Mouse (Mus musculus) liver, postnatal 0 days (tissue): ENCODE results near the gene Entpd8. TPM values are rescaled to one million over a fixed set of nuclear protein-coding genes. Genes with fewer than 3 reads are reported as not detected.

Experiments used
- ATAC-seq: fragments of 200-750 bp; cut with Nextera tagmentation; 2 replicates; pipeline ENCODE4 v1.8.0; 2017; ENCODE audit warnings: mild to moderate bottlenecking, moderate library complexity
- DNase-seq: peaks from one replicate; pipeline ENCODE4 v3.0.0-alpha.2; 2016
- H3K27ac ChIP-seq: fragments of 300-500 bp; sonication (generic); 2 replicates; pipeline ENCODE4 v1.5.1; 2014; ENCODE audit warnings: antibody characterized with exemption, moderate library complexity, mild to moderate bottlenecking, low read depth
- H3K27me3 ChIP-seq: fragments of 300-500 bp; sonication (generic); 2 replicates; pipeline ENCODE4 v1.6.1; 2014; ENCODE audit warnings: low read length, control low read depth, mixed read lengths; ENCODE audit not compliant: insufficient read depth
- H3K36me3 ChIP-seq: fragments of 300-500 bp; sonication (generic); replicated peaks from 2 replicates; pipeline ENCODE4 v1.6.1; 2014; ENCODE audit warnings: mild to moderate bottlenecking, control low read depth, low read length, moderate library complexity, mixed read lengths; ENCODE audit not compliant: insufficient read depth
- H3K4me1 ChIP-seq: fragments of 300-500 bp; sonication (generic); 2 replicates; pipeline ENCODE4 v1.6.1; 2014; ENCODE audit warnings: antibody characterized with exemption, mild to moderate bottlenecking, control low read depth; ENCODE audit not compliant: insufficient read depth
- H3K4me2 ChIP-seq: fragments of 300-500 bp; sonication (generic); 2 replicates; pipeline ENCODE4 v1.6.1; 2014; ENCODE audit warnings: low read depth, mild to moderate bottlenecking, low read length, moderate library complexity, mixed read lengths
- H3K4me3 ChIP-seq: fragments of 300-500 bp; sonication (generic); 2 replicates; pipeline ENCODE4 v1.5.1; 2014; ENCODE audit warnings: low read depth, low read length
- H3K9ac ChIP-seq: fragments of 300-500 bp; sonication (generic); replicated peaks from 2 replicates; pipeline ENCODE4 v1.6.1; 2014; ENCODE audit warnings: mild to moderate bottlenecking, moderate library complexity
- H3K9me3 ChIP-seq: fragments of 300-500 bp; sonication (generic); 2 replicates; pipeline ENCODE4 v1.6.1; 2016; ENCODE audit warnings: mild to moderate bottlenecking, control low read depth, low read length, mixed read lengths
- CTCF ChIP-seq: sonication (generic); IDR thresholded peaks from 2 replicates; pipeline ENCODE4 v1.5.1; 2016; ENCODE audit warnings: antibody characterized with exemption, low read depth
- EP300 ChIP-seq: IDR thresholded peaks from 2 replicates; pipeline ENCODE4 v1.6.1; 2016; ENCODE audit warnings: antibody characterized with exemption, low read depth, mild to moderate bottlenecking
- WGBS: fragments of 180-500 bp; shearing (Covaris S2); extraction: QIAGEN DNeasy Blood & Tissue Kit; methylation state at CpG from one replicate; pipeline ENCODE4 v1.1.7; 2014; ENCODE audit not compliant: insufficient replicate concordance; 5-methylcytosine and 5-hydroxymethylcytosine counted together
- polyA plus RNA-seq: library from polyadenylated mRNA; unstranded; fragments of >200 nt; fragmentation: Nextera tagmentation; extraction: Ambion mirVana; gene quantifications from 2 replicates; pipeline ENCODE4 v1.2.1, GENCODE M21; 2015

Entpd8 gene
- polyA plus RNA-seq, 1 experiment from 2014 or later, result 25.9 TPM

DNA sequence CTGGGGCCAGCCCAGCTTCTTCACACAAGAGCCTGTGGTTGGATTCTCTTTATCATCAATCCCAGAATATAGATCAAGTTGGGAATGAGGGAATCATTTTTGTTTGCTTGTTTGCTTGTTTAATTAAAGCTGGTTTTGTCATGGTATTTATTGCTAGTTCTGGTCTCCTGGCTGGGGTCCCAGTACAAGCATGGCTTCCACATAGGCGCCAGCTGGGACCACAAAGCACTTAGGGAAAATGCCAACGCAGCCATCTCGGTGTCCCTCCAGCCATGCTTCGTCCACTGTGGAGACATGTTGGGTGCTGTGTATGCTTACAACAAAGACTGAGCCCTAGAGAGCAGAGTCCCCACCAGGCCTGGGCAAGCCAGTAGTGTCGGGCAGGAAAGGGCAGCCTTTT is 5.5 kb downstream of the Entpd8 start:
- no peaks in the 10 kb centered on the region for H3K27me3 ChIP-seq
- ATAC-seq (no peak), DNase-seq (no peak)
- H3K4me2 ChIP-seq, result no peak overlapping the region
- WGBS, result 92% methylated on average over 5 of the region's 5 CpGs
- H3K9ac ChIP-seq, result no peak overlapping the region
- no peaks in the 10 kb centered on the region for H3K36me3 ChIP-seq
- H3K27ac ChIP-seq, result no peak overlapping the region
- H3K9me3 ChIP-seq, result no peaks in the 10 kb centered on the region
- H3K4me1 ChIP-seq, result 0 out of 2 replicates have a peak, but pooled peaks cover 4% of the 10 kb centered on the region
- no peak overlapping the region for H3K4me3 ChIP-seq
- TF ChIP-seq EP300 (no peak), CTCF (no peak)

DNA sequence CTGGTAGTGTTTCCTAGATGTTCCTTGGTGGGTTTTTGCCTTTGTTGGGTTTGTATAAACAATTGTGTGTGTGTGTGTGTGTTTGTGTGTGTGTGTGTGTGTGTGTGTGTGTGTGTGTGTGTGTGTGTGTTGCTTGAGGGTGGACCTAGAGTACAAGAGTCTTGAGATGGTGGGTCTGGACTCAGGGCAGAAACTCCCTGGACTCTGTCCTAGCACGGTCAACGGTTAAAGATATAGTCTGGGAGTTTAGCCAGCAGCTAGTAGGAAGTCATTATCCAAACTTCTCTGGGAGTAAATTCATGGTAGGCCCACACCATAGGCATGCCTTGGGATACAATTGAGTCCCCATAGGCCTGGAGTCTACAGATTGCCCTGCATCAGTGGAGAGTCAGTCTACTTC is 7.7 kb downstream of the Entpd8 start:
- Histone ChIP-seq H3K4me1 (no peaks in the 10 kb centered on the region), H3K9me3 (no peaks in the 10 kb centered on the region), H3K27ac (no peak overlapping the region), H3K36me3 (no peaks in the 10 kb centered on the region), H3K27me3 (no peaks in the 10 kb centered on the region), H3K4me2 (no peak overlapping the region), H3K9ac (no peak overlapping the region), H3K4me3 (no peak overlapping the region)
- TF ChIP-seq EP300, result no peak
- 72% methylated on average over 2 of the region's 2 CpGs for WGBS
- no peak for ATAC-seq
- DNase-seq, result no peak

DNA sequence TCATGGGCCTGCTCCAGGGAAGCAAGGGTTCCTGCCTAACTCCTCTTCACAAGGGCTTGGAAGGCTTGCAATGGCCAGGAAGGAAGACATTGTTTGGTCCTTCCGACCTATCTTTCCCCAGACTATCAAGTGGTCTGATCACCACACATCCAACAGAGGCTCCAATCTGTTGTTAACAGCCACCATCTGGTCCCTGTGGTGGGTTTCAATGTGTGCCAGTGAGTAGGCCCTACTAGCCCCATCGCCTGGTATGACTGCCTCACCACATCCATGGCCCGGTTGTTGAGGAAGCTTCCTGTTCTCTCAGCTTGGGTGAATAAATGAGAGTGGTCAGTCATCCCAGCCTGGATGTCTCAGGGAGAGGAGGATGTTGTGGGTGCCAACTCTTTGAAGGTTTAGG is 8.5 kb downstream of the Entpd8 start:
- Histone ChIP-seq H3K4me3 (no peak overlapping the region), H3K36me3 (no peaks in the 10 kb centered on the region), H3K9ac (no peak overlapping the region), H3K9me3 (no peaks in the 10 kb centered on the region), H3K27ac (no peak overlapping the region), H3K27me3 (no peaks in the 10 kb centered on the region), H3K4me2 (no peak overlapping the region), H3K4me1 (no peaks in the 10 kb centered on the region)
- WGBS, result 65% methylated on average over 3 of the region's 3 CpGs
- TF ChIP-seq CTCF (no peak), EP300 (no peak)
- no peak for DNase-seq
- ATAC-seq, result no peak

DNA sequence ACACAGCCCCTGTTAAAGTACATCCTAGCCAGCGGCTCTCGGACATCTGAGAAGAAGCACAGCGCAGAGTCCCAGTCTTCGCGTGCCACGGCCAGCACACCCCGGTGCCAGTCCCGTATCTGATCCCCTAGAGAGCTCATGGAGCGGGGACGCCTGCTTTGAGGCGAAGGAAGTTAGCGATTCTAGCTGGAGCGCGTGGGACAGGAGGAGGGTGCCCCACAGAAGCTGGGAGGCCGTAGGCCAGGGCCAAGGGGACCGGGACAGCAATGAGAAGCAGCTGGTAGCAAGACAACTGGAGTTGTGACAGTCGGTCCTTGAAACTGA is 14.6 kb downstream of the Entpd8 start:
- WGBS, result 45% methylated on average over 17 of the region's 17 CpGs
- Histone ChIP-seq H3K27ac (no peak overlapping the region), H3K9me3 (no peaks in the 10 kb centered on the region), H3K9ac (peak overlapping the region; percentile 47; the same call in 1 of the 2 replicates), H3K4me3 (peak overlapping the region; percentile 15; the same call in 1 of the 2 replicates), H3K4me2 (peak overlapping the region; percentile 65), H3K36me3 (no peaks in the 10 kb centered on the region), H3K27me3 (no peaks in the 10 kb centered on the region), H3K4me1 (peaks cover 12% of the 10 kb centered on the region)
- ATAC-seq (peak; percentile 30), DNase-seq (no peak)
- TF ChIP-seq CTCF (no peak), EP300 (no peak)

DNA sequence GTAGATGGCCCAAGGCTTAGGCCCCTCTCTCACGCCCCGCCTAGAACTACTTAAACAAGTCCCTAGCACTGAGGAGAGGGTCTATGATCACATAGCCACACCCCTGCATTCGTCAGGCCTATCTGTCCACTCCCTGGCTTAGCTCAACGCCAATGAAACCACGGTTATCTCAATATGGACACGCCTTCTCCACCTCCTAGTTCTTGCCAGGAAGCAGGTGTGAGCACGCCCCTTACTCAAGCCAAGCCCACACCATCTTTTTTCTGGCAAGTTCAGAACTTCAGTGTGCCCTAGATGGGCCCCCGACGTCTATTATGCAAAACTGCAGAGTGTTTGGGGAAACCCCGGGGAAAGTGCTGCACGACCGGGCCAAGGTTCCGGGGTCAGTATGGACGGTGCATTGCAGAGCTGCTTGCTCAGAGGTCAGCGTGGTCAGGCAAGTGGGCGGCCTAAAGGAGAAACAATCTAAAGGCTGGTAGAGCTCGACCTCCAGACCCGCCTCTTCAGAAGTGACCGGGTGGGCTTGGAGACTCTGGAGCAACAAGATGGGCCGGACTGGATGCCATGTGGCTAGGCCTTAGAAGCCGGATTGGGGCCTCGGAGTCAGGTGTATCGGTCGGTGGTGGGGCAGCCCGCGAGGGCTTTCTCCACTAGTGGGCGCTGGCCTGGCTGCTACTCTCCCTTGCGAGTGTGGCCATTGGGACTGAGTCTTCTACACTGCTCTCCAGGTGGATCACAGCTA is 15.2 kb downstream of the Entpd8 start, which contains the start of gene Noxa1:
TSS of gene Noxa1 (minus strand) at position 41 of the 742 bp plus-strand sequence.
- 31% methylated on average over 28 of the region's 28 CpGs for WGBS
- DNase-seq (peak; percentile 46), ATAC-seq (peak; percentile 91)
- Histone ChIP-seq H3K9me3 (no peaks in the 10 kb centered on the region), H3K27me3 (no peaks in the 10 kb centered on the region), H3K27ac (no peak within 1 kb of the TSS), H3K9ac (peak within 1 kb of the TSS; percentile 47; the same call in 1 of the 2 replicates), H3K4me1 (peaks cover 12% of the 10 kb centered on the region), H3K4me3 (peak within 1 kb of the TSS; percentile 15; the same call in 1 of the 2 replicates), H3K4me2 (peak within 1 kb of the TSS; percentile 65), H3K36me3 (no peaks in the 10 kb centered on the region)
- no peak for TF ChIP-seq EP300
- peak; percentile 41 for TF ChIP-seq CTCF

DNA sequence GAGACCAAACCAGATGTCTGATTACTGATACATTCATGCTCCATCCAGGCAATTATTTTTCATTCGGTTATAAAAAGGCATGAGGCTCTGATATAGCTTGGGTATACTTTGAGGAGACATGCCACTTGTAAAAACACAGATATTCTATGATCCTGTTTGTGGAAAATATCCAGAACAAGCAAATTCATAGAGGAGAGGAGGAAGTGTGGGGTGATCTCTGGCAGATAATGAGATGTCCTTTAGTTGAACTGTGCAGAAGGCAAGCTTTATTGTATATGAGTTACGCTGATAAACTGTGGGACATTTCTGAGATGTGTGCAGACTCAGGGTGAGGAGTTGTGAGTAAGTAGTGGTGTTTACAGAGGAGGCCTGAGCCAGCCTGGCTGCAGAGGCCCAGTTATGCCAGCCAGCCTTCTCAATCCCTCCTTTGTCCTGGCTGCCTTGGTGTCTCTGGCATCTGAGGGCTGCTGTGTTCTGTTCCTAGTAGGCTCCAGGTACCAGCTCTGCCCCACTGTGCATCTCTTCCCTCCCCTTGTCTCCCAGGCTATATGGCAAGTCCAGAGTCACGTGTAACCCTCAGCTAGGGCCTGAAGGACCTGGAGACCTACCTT is 18.0 kb downstream of the Entpd8 start:
- DNase-seq, result no peak
- Histone ChIP-seq H3K9me3 (no peaks in the 10 kb centered on the region), H3K4me2 (no peak overlapping the region), H3K4me3 (no peak overlapping the region), H3K36me3 (no peaks in the 10 kb centered on the region), H3K4me1 (peaks cover 12% of the 10 kb centered on the region), H3K9ac (no peak overlapping the region), H3K27me3 (no peaks in the 10 kb centered on the region), H3K27ac (no peak overlapping the region)
- WGBS, result 57% methylated on average over 3 of the region's 3 CpGs
- no peak for ATAC-seq
- no peak for TF ChIP-seq EP300
- TF ChIP-seq CTCF, result no peak
